Mouse (Mus musculus) cortical plate, adult 2 months (tissue): Measurements from ENCODE around the gene Gm10272.

Experiments
- CTCF ChIP-seq: fragments of 200-500 bp; IDR thresholded peaks from 2 replicates; pipeline ENCODE4 v1.5.1; 2011; ENCODE audit warnings: mild to moderate bottlenecking, control low read depth, low read length; ENCODE audit not compliant: insufficient read depth; ENCODE audit errors: extremely low read depth
- POLR2A ChIP-seq: fragments of 200-500 bp; IDR thresholded peaks from 2 replicates; pipeline ENCODE4 v1.6.1; 2011; ENCODE audit warnings: mild to moderate bottlenecking, low read length, control low read depth; ENCODE audit not compliant: insufficient read depth; ENCODE audit errors: extremely low read depth

DNA sequence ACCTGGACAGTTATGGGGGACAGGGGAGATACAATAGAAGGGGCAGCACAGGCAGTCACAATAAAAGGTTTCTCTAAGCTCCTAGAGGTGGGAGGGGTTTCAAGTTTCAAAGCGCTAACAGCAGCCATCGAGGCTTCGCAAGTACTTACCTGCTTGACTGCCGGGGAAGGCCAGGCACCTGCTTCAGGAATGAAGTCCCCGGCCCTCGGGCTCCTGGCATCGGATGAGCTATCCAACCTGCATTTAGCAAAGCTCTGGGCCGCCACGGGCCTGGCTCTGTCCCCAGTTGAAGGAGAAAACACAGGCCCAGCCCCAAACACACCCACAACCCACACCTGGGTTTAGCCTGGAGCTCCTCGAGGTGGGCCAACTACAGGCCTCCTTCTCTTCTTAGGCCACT is 19.4 kb upstream of the Gm10272 start:
- TF ChIP-seq POLR2A (no peak), CTCF (no peak)
